Mouse (Mus musculus) liver, embryonic 14.5 days (tissue): ENCODE data around the gene Kcnk10.

Experiments used
- CTCF ChIP-seq: IDR thresholded peaks from 2 replicates; pipeline ENCODE4 v1.5.1; 2016; ENCODE audit warnings: antibody characterized with exemption, low read depth, control low read depth
- EP300 ChIP-seq: IDR thresholded peaks from 2 replicates; pipeline ENCODE4 v1.6.1; 2016; ENCODE audit warnings: antibody characterized with exemption, low read depth

DNA sequence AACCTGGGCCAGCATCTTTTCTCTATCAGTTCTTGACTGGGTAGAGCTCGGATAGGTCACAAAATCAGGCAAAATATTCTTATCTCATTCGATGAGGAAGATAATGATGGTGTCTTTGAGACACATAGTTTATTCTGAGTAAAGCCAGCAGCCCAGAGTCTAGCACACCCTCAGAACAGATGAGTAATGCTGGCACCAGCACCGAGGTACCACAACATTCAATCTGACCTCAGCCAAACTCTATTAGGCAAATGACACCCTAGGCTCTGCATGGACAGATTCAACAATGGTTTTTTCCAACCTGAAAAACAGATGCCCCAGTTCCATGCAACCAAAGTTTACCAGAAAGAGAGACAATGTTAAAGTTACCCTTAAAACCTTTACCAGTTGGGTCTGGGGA is 108.0 kb downstream of the Kcnk10 start:
- no peak for TF ChIP-seq CTCF
- no peak for TF ChIP-seq EP300
